Mouse (Mus musculus) cerebellum, adult 11 months (tissue): ENCODE measurements around the gene Rdm1.
"Not testable (repeated sequence)": the region's sequence is repeated elsewhere in the genome, so short reads cannot be mapped to it uniquely, and the experiment has no call there.

Experiments used
- DNase-seq: peaks from one replicate; pipeline ENCODE4 v3.0.0; 2022

Rdm1 gene

DNA sequence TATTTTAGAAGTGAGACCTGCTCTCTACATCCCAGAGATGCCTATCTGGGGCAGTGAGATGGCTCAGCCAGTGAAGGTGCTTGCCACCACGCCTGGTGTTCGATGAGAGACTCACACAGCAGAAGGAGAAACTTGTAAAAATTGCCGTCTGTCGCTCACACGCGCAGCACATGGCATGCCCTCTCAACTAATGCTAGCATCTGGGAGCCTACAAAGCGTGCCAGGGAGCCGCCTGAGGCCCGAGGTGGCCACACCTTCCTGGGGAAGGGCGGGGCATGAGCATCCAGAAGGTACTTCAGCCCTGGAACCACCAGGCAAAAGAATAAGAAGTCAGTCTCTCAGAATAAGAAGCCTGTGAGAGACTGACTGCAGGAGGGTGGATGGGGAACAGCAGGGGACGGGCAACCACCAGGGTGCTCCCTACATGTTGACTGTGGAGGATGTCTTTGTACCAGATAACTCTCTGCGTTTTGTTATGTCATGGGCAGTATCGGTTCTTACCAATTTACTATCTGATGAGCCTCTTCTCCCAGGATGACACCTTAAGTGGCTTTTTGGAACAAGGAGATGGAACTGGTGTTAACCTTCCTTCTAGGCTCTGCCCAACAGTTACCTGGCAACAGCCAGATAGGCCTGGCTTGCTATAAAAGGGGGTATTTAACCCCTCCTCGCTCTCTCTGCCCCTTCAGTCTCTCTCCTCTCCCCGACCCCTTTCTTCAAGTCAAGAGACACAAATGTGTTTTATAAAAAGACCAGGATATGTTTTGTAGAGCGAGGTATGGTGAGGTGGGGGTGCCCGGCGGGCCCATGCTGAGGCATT lies 9.8 kb upstream of the Rdm1 start:
- DNase-seq = no peak

DNA sequence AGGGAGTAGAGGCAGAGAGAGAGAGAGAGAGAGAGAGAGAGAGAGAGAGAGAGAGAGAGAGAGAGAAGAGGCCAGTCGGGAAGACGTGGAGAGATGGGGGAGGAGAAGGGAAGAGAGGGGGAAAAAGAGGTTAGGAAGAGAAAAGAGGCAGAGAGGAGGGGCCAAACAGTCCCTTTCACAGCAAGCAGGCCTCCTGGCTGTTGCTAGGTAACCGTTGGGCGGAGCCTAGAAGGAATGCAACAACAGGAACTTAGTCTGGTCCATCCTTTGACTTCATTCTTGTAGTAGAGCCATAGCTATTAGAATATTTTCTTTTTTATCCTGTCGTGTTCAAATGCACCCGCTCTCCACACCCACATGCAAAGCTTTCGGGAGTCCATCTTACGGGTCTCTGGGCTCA lies 9.1 kb upstream of the Rdm1 start:
- DNase-seq = no peak

- DNase-seq = no peak
Measured at GRCm38 (mm10) chr11:101618596-101618995, 8.4 kb upstream of the Rdm1 start.

- DNase-seq = not testable (repeated sequence)
Measured at GRCm38 (mm10) chr11:101620022-101620655, 6.9 kb upstream of the Rdm1 start.

DNA sequence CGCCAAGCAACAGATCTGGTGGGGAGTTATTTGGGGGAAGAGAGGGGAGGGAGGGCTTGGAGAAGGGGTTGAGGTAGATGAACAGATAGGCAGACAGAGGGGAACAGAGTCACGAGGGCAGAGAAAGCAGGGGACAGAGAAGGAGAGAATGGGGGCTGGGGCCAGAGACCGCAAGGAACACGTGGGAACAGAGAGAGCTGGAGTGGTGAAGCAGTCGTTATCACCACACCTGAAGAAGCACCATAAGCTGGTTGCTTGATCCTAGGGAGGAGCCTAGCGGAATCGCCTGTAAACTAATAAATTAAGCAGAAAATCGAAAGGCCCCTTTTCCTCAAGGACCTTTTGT lies 373 bp upstream of the Rdm1 start:
- DNase-seq = no peak

DNA sequence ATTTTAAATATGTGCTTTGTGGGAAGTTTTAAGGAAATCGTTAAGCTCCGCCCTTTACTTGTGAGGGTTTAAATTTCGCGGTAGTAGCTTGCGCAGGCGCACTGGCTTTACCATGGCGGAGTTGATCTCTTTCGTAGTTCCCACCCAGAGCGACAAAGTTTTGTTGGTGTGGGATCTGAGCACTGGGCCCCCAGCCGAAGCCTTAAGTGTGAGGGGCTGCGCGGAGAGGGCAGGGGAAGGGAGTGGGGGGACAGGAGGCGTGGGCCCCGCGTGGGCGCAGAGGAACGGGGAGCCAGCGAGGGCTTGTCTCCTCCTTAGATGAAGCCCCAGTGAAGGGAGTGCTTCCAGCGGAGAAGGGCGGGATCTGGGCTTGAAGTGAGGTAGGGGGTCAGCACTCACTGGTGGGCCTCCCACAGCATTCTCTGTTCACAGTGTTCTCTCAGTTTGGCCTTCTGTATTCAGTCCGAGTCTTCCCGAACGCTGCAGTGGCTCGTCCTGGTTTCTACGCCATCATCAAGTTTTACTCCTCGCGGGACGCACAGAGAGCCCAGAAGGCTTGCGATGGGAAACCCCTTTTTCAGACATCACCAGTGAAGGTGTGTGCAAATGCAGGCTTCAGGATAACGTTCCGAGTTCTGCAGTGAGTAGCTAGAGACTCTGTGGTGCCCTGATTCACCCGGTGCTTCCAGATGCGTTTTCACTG lies 1.0 kb downstream of the Rdm1 start:
- DNase-seq = peak; percentile 66

DNA sequence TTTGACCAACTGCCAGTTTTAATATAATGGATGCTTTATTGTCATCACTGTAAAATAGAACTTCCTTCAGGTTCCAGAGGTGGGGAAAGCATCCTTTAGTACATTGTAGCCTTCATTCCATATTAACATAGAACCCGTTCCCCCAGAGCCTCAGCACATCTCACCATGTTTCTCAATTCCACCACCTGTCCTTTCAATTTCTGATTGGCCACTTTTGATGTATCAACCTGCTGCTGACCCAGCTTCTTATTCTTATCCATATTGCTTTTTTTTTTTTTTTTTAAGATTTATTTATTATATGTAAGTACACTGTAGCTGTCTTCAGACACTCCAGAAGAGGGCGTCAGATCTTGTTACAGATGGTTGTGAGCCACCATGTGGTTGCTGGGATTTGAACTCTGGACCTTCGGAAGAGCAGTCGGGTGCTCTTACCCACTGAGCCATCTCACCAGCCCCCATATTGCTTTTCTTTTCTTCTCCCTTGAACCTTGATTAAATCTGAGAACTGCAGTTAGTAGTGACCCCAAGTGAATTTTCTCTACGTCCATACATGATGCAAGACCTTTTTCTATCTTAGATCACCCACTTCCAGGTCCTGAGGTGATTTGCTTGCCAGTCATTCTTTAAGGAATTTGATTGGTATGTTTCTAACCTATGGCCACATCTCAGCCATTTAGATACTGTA lies 1.9 kb downstream of the Rdm1 start:
- DNase-seq = not testable (repeated sequence)

- DNase-seq = no peak
Measured at GRCm38 (mm10) chr11:101635660-101636059, 8.7 kb downstream of the Rdm1 start.

DNA sequence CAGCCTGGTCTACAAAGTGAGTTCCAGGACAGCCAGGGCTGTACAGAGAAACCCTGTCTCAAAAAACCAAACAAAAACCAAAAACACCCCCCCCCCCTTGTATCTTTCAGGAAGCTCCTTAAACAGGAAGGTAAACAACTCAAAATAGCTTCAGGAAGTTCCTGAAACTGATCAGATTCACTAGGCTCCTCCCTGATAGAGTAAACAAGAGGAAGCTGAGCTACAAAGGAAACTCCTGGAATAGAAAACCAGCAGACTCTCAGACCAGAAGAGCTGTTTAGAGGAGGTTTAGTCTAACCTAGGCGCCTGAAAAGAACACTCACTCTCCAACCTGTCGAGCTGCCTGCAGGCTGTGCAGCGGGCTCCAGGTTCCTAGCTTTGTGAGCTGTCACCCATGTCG lies 12.8 kb downstream of the Rdm1 start:
- DNase-seq = no peak

- DNase-seq = peak; percentile 82
Measured at GRCm38 (mm10) chr11:101640857-101641709, 14.1 kb downstream of the Rdm1 start.

DNA sequence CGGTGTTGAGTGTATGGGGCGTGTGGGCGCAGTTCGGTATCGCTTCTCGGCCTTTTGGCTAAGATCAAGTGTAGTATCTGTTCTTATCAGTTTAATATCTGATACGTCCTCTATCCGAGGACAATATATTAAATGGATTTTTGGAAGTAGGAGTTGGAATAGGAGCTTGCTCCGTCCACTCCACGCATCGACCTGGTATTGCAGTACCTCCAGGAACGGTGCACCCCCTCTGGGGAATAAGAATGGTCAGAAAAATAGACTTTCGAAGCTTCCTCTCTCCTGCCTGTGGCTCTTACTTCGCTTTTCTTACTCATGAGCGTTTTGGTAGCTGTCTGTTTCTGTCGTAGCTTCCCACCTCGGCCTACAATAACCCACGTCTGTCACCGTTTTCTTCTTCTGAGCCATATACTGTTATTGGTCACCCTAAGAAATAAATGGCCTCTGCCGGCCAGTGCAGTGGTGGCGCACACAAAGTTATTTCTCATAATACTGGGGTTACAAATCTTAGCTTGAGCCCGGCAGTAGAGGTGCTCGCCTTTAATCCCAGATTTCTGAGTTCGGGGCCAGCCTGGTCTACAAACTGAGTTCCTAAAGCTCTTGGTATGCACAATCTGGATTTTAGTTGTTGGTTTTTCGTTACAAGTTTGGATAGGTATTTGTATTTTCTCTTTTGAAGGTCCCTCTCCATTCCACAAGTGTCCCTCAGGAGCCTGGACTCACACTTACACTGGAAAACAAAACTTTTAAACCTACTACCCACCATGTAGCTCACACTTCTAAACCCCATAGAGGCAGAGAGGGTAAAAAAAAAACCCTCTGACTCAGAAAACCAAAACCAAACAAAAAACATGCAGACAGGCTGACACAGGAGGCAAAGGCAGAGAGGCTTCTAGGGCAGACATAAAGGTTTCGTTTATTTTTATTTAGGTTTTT lies 15.0 kb downstream of the Rdm1 start:
- DNase-seq = not testable (repeated sequence)

- DNase-seq = no peak
Measured at GRCm38 (mm10) chr11:101642931-101643330, 15.9 kb downstream of the Rdm1 start.

DNA sequence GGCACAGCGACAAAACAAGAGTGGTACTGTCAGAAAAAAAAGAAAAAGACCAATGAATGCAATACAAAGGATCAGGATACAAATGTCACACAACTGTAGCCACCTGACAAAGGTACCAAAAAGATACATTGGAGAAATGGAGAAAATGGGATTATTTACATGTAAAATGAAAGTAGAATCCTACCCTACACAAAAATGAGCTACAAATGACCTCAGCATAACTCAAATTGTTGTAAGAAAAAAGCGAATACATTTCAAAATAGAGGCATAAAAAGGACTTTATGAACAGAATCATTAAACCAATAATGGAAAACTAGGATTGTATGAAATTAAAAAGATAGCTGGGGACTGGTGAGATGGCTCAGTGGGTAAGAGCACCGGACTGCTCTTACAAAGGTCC lies 17.6 kb downstream of the Rdm1 start:
- DNase-seq = no peak

GRCm38 (mm10) chr11:101645043-101645410 lies 18.0 kb downstream of the Rdm1 start:
- DNase-seq = not testable (repeated sequence)

DNA sequence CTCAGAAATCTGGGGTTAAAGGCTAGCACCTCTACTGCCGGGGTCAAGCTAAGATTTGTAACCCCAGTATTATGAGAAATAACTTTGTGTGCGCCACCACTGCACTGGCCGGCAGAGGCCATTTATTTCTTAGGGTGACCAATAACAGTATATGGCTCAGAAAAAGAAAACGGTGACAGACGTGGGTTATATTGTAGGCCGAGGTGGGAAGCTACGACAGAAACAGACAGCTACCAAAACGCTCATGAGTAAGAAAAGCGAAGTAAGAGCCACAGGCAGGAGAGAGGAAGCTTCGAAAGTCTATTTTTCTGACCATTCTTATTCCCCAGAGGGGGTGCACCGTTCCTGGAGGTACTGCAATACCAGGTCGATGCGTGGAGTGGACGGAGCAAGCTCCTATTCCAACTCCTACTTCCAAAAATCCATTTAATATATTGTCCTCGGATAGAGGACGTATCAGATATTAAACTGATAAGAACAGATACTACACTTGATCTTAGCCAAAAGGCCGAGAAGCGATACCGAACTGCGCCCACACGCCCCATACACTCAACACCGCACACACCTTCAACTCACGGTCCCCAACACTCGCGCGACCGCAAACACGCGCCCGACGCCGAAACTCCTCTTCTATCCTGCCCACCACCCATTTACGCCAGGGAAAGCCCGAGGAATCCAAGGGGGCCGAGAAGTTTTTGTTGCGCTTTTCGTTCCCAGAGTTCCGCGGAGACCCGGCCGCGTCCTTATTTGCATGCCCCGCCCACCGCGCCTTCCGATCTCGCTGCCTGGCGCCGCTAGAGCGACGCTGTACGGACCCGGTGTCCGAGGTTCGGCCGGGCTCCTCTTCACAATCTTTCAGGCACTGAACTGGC lies 18.7 kb downstream of the Rdm1 start:
- peak; percentile 71 for DNase-seq

DNA sequence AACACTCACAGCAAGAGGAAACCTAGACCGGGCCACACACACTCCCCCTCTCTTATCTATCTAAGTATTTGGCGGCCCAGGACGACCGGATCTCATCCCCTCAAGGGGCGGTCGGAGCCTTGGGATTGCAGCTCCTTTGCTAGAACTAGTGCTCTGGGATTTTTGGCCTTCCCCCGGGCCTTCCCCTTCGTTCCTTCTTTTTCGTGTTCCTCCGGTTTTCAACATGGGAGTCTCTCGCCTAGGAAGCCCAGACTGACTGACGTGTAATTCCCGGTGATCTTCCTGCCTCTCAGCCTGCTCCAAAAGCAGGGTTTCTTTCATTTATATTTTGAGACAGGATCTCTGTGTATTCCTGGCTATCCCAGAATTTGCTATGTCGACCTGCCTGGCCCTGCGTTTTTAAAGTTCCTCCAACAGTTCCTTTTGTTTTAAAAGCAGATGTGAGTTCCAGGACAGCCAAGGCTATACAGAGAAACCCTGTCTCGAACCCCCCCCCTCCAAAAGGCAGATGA lies 19.3 kb downstream of the Rdm1 start:
- not testable (repeated sequence) for DNase-seq

DNA sequence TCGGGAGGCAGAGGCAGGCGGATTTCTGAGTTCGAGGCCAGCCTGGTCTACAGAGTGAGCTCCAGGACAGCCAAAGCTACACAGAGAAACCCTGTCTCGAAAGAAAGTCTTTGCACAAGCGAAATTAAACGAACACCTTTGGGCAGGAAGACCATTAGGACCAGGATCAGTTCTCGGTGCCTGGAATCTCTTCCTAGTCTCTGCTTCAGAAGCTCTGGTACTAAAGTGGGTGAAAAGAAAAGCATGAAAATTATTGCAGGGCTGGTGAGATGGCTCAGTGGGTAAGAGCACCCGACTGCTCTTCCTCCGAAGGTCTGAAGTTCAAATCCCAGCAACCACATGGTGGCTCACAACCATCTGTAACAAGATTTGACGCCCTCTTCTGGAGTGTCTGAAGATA lies 20.1 kb downstream of the Rdm1 start:
- DNase-seq = not testable (repeated sequence)

- no peak for DNase-seq
Measured at GRCm38 (mm10) chr11:101656356-101656755, 29.4 kb downstream of the Rdm1 start.

GRCm38 (mm10) chr11:101657528-101657885 lies 30.5 kb downstream of the Rdm1 start:
- peak; percentile 35 for DNase-seq
